Mouse (Mus musculus) cerebellum, adult (tissue): ENCODE results near the gene Mtfr1l.
"Not testable (repeated sequence)": the region's sequence is repeated elsewhere in the genome, so short reads cannot be mapped to it uniquely, and the experiment has no call there.

Experiments
- ATAC-seq: cut with Nextera tagmentation; 2 replicates; pipeline ENCODE4 v1.9.2; 2017; ENCODE audit warnings: mild to moderate bottlenecking, moderate library complexity, mixed read lengths; ENCODE audit not compliant: insufficient number of reproducible peaks, low FRiP score, low TSS enrichment

Mtfr1l gene

DNA sequence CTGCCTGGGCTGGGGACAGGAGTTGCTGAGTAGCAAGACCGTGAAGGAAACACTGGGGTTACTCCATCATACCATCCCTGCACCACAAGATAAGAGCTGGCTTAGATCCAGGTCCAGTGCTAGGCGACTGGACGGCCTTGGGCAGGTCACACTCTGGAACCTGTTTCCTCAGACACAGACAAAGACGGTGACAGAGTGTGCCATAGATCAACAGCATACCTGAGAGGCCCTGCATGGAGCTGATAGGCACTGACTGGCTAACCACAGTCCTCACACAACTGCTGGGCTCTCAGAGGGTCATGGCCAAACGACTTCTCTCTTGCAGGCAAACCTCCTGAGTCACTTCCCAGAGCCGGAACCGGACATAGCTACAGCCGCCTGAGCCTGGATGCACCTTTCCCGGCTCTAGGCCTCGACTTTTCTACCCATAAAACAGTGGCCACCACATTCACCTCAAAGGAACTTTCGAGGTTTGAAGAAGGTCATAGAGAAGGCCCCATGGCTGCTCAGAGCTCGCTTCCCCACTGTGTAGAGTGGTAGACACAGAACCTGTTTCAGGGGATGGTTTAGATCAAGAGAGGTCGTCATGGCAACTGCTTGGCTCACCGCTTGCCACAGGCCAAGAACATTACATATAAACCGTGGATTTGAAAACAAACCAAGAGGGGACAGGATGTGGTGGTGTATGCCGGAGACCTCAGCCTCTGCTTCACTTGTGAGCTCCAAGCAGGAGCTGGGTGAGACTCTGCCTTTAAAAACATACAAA lies 40.2 kb downstream of the Mtfr1l start:
- ATAC-seq, result no peak

GRCm38 (mm10) chr4:134494161-134494560 lies 41.0 kb downstream of the Mtfr1l start:
- not testable (repeated sequence) for ATAC-seq

DNA sequence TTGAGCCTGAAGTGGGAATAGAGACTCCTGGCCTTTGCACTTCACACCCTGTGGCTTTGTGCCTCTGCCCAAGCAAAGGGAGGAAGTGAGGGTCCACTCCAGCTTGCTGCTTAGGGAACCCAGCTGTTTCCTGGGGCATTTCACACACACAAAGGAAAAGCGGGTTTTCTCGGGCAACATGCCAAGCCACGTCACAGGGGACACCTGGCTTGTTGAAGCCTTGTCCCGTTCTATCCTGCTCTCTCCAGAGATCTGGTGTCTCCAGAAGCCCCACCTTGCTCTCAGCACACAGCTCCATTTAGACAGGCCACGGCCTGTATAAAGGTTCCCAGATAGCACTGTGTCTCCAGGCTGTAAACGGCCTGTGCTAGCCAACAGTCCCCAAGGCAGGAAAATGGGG lies 43.5 kb downstream of the Mtfr1l start:
- ATAC-seq, result no peak

- no peak for ATAC-seq
These were observed 45.1 kb downstream of the Mtfr1l start for GRCm38 (mm10) chr4:134489986-134490665.

GRCm38 (mm10) chr4:134488211-134488610 lies 47.0 kb downstream of the Mtfr1l start:
- ATAC-seq, result no peak

- no peak for ATAC-seq
These were observed 49.9 kb downstream of the Mtfr1l start for GRCm38 (mm10) chr4:134485151-134485900.

DNA sequence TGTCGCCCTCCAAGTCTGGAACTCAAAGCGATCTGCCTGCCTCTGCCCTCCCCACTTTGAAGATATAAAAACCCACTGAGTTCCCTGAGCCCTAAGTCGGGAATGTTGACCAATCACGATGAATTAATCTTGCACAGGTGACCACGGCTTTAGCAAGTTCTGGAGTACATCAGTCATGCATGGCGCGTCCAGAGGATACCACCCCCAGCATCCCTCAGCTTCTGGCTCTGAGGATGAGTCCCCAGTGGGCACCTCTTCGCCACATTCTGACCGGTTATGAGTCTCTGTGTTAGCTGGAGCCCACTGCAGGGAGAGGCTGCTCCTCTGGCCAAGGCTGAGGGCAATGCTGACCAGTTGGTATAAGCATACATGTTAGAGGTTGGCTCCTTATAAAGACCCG lies 51.0 kb downstream of the Mtfr1l start:
- no peak for ATAC-seq

DNA sequence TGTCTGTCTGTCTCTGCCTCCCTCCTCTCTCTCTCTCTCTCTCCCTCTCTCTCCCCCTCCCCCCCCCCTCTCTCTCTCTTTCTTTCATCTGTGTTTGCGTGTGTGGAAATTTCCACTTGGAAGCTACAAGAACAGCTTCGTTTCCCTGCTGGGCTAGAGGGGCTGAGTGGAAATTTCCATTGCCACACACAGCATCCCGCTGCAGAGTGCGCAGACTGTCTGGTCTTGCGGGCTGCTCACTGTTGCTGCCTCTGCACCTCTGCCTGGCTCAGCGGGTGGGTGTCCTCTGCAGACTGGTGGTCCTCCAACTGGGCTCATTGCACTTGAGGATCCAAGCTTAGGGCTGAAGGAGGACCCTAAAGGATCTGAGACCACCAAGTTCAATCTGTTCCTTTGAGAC lies 51.5 kb downstream of the Mtfr1l start:
- ATAC-seq, result peak; percentile 61

DNA sequence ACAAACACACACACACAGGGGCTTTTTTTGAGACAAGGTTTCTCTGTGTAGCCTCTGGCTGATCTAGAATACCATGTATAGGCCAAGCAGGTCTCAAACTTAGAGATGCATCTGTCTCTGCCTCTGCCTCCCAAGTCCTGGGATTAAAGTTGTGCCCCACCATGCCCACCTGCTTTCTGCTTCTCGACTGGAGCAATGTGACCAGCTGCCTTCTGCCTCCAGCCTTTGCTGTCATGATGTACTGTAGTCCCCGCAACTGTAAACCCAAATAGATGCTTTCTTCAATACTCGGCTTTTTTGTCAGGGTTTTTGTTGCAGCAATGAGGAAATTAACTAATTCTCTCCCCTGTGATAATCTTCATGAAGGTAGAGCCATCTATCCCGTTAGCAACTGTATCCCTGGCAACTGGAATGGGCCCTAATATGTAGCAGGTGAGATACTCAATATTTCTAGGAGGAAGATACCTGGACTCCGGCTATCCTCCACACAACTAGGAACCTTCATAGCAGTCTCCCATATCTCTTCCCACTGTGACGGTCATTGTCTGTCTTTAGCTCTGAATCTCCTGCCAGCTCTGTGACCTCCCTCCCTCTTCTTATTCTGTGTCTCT lies 52.0 kb downstream of the Mtfr1l start:
- no peak for ATAC-seq

GRCm38 (mm10) chr4:134482442-134482841 lies 52.7 kb downstream of the Mtfr1l start:
- ATAC-seq, result no peak

DNA sequence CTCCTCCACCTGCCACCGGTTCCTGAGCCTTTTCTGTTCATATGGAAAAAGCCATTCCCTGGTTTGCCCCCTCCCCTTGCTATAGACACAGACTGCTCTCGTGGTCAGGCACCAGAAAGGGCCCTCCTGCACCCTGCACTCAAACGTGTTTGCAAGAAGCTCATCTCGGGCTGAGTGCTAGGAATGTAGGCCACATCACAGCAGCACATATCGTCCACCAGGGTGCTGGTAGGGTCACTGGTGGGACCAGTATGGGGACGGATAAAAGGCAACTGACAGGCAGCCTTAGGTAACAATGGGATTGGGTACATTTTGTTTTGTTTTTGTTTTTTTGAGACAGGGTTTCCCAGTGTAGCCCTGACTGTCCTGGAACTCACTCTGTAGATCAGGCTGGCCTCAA lies 53.9 kb downstream of the Mtfr1l start:
- ATAC-seq, result no peak

DNA sequence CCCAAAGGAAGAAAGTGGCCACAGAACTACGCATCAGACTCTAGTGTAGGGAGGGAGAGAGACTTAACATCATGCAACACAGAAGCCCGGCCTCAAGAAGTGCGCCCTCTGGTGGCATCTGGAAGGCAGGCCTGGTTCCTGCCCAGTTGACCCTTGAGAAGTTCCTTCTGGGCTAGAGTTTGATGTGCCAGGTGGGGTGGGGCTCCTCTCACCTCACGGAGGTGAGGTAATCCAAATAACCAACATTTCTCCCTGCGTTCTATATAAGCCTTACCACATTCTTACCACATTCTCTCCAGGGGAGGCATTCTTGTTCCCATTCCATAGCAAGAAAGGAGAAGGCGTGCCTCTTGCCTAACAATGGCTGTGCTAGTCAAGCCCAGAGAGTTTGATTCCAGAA lies 54.3 kb downstream of the Mtfr1l start:
- ATAC-seq, result no peak

DNA sequence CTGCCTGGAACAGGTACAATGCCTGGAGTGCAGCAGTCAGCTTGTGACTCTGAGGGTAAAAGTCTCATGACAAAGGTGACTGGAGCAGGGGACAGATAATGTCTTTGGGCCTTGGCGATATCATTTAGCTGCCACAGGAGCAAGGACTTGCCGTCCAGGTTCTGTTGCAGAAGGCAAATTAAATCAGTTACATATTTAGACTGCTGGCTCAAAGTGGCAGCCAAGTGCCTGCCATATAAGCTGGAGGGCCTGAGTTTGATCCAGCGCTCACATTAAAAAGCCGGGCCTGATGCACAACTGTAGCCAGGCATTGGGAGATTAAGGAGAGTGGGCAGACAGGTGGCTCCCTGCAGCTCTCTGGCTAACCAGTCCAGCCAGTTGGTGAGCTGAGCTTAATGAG lies 55.3 kb downstream of the Mtfr1l start:
- ATAC-seq, result no peak

GRCm38 (mm10) chr4:134478031-134478430 lies 57.2 kb downstream of the Mtfr1l start:
- ATAC-seq, result peak; percentile 65; the same call in 1 of the 2 replicates

DNA sequence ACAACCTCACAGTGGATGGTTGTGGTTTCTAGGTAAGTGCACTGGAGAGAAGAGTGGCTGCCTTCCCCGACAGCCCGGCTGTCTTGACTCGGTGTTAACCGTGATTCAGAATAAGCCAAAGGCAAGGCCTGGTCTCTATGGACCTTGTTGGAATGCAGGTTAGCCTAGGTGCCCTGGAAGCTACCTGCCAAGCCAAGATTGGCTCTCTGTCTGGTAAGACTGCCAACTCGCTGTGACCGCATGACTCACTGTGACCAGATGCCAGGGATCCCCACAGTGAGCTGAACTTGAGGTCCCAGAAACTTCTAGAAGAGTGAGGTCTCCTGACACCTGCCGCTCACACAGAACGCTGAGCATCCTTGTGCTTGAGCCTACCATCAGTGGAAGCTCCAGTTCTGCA lies 58.3 kb downstream of the Mtfr1l start:
- no peak for ATAC-seq
